Mouse (Mus musculus) kidney, adult 2 months (tissue): ENCODE results near the gene Tctex1d1.

Source experiments
- CTCF ChIP-seq: fragments of 200-500 bp; conservative IDR thresholded peaks from 2 replicates; pipeline ENCODE4 v1.5.1; 2011; ENCODE audit warnings: low read depth, mild to moderate bottlenecking, control low read depth, low read length, moderate library complexity, mixed read lengths; ENCODE audit not compliant: insufficient read depth, insufficient read length
- POLR2A ChIP-seq: fragments of 200-500 bp; IDR thresholded peaks from one replicate; pipeline ENCODE4 v1.6.1; 2011; ENCODE audit warnings: low read depth, low read length, control low read depth

- TF ChIP-seq CTCF (no peak), POLR2A (no peak)
These were observed 23.0 kb upstream of the Tctex1d1 start for GRCm38 (mm10) chr4:102955294-102955956.
